Mouse (Mus musculus) lung, embryonic 16.5 days (tissue): ENCODE results near the gene Taar7e. TPM values are rescaled to one million over a fixed set of nuclear protein-coding genes. Genes with fewer than 3 reads are reported as not detected.
"Not testable (repeated sequence)": the region's sequence is repeated elsewhere in the genome, so short reads cannot be mapped to it uniquely, and the experiment has no call there.

ENCODE experiments used
- ATAC-seq: fragments of 200-750 bp; cut with Nextera tagmentation; 2 replicates; pipeline ENCODE4 v1.8.0; 2017; ENCODE audit warnings: low read depth, mild to moderate bottlenecking, moderate library complexity
- H3K27ac ChIP-seq: fragments of 300-500 bp; sonication (generic); 2 replicates; pipeline ENCODE4 v1.5.1; 2014; ENCODE audit warnings: mild to moderate bottlenecking, control low read depth, low read length
- H3K27me3 ChIP-seq: fragments of 300-500 bp; sonication (generic); 2 replicates; pipeline ENCODE4 v1.6.1; 2014; ENCODE audit warnings: low read depth, low read length, mixed read lengths; ENCODE audit not compliant: control insufficient read depth, insufficient read depth
- H3K36me3 ChIP-seq: fragments of 300-500 bp; sonication (generic); 2 replicates; pipeline ENCODE4 v1.6.1; 2014; ENCODE audit warnings: low read length; ENCODE audit not compliant: control insufficient read depth, insufficient read depth
- H3K4me1 ChIP-seq: fragments of 300-500 bp; sonication (generic); replicated peaks from 2 replicates; pipeline ENCODE4 v1.6.1; 2014; ENCODE audit warnings: low read length, mixed read lengths; ENCODE audit not compliant: control insufficient read depth, insufficient read depth
- H3K4me2 ChIP-seq: fragments of 300-500 bp; sonication (generic); 2 replicates; pipeline ENCODE4 v1.6.1; 2014; ENCODE audit warnings: low read depth, low read length, control low read depth
- H3K4me3 ChIP-seq: fragments of 300-500 bp; sonication (generic); 2 replicates; pipeline ENCODE4 v1.5.1; 2014; ENCODE audit warnings: mild to moderate bottlenecking, low read length, control low read depth
- H3K9ac ChIP-seq: fragments of 300-500 bp; sonication (generic); 2 replicates; pipeline ENCODE4 v1.6.1; 2014; ENCODE audit warnings: low read length, control low read depth
- H3K9me3 ChIP-seq: fragments of 300-500 bp; sonication (generic); 2 replicates; pipeline ENCODE4 v1.6.1; 2016; ENCODE audit warnings: low read length; ENCODE audit not compliant: control insufficient read depth
- WGBS: fragments of 180-500 bp; shearing (Covaris S2); extraction: QIAGEN DNeasy Blood & Tissue Kit; methylation state at CpG from one replicate; pipeline ENCODE4 v1.1.7; 2014; 5-methylcytosine and 5-hydroxymethylcytosine counted together
- polyA plus RNA-seq: library from polyadenylated mRNA; unstranded; fragments of >200 nt; fragmentation: Nextera tagmentation; extraction: Ambion mirVana; gene quantifications from 2 replicates; pipeline ENCODE4 v1.2.1, GENCODE M21; 2015

The Taar7e gene
- polyA plus RNA-seq, 1 experiment from 2014 or later = not detected

DNA sequence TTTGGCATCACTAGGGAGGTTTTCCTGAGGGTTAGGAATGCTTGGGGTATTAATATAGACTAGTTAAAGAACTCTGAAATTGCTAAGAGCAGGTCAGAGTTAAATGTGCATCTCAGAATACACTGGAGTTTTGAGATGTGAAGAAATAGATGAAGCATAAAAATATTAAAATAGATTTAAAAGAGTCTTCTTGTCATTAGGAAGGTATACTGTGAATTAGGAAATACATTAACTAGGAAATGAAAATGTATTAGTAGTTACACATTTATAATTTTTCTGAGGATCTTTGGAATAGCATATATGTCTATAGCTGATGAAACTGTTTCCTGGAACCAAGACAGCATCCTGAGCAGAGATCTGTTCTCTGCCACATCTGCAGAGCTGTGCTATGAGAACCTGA, 11.8 kb downstream of the Taar7e start, which contains the start of gene Taar7f:
Gene Taar7f (plus strand): TSS at position 301 of the 400 bp plus-strand sequence.
- H3K36me3 ChIP-seq = no peaks in the 10 kb centered on the region
- no peak for ATAC-seq
- no peaks in the 10 kb centered on the region for H3K27me3 ChIP-seq
- no peaks in the 10 kb centered on the region for H3K4me1 ChIP-seq
- no peak within 1 kb of the TSS for H3K27ac ChIP-seq
- no peaks in the 10 kb centered on the region for H3K9me3 ChIP-seq
- H3K4me2 ChIP-seq = no peak within 1 kb of the TSS
- no peak within 1 kb of the TSS for H3K9ac ChIP-seq
- H3K4me3 ChIP-seq = no peak within 1 kb of the TSS

DNA sequence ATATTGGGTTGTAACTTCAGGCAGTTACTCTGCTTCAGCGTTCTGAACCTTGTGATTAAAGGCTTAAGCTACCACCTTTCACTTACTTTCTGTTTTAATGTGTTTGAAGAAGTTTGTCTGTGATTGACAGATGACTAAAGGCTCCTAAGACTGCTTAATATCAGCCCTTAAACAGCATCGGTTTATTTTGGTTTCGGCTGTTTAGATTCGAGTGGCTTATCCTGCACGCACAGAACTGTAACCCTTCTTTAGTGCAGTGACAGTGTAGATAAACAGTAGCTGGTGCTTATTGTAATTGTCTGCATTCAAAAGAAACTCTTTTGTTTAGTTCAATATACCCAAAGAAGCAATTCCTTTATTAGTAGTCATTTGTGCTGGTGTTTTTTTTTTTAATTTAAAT, 14.6 kb downstream of the Taar7e start:
- no peak overlapping the region for H3K4me2 ChIP-seq
- H3K27me3 ChIP-seq = no peaks in the 10 kb centered on the region
- H3K36me3 ChIP-seq = no peaks in the 10 kb centered on the region
- 36% methylated on average over 5 of the region's 5 CpGs for WGBS
- ATAC-seq = no peak
- H3K27ac ChIP-seq = no peak overlapping the region
- no peaks in the 10 kb centered on the region for H3K9me3 ChIP-seq
- H3K4me3 ChIP-seq = no peak overlapping the region
- H3K4me1 ChIP-seq = no peaks in the 10 kb centered on the region
- H3K9ac ChIP-seq = no peak overlapping the region

DNA sequence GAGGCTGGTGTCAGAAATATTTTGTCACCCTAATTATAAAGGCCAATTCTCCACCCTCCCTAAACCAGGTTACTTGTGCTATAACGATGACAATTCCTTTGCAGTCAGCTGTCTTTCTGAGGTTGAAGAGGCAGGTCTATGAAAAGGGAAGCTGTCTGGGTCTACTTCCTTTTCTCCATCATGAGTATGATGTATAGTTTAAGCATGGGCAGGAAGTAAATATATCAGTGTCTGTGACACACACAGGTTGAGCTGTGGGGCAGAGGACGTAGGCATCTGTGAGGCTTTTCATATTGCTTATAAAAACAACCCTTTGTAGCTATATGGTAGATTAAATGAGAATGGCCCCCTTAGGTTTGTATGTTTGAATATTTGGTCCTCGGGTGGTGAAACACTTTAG, 21.6 kb downstream of the Taar7e start:
- Histone ChIP-seq H3K4me1 (no peaks in the 10 kb centered on the region), H3K4me2 (no peak overlapping the region), H3K9ac (no peak overlapping the region), H3K9me3 (no peaks in the 10 kb centered on the region), H3K4me3 (no peak overlapping the region), H3K27ac (no peak overlapping the region), H3K36me3 (no peaks in the 10 kb centered on the region), H3K27me3 (no peaks in the 10 kb centered on the region)
- 66% methylated on average over 3 of the region's 3 CpGs for WGBS
- ATAC-seq = no peak

DNA sequence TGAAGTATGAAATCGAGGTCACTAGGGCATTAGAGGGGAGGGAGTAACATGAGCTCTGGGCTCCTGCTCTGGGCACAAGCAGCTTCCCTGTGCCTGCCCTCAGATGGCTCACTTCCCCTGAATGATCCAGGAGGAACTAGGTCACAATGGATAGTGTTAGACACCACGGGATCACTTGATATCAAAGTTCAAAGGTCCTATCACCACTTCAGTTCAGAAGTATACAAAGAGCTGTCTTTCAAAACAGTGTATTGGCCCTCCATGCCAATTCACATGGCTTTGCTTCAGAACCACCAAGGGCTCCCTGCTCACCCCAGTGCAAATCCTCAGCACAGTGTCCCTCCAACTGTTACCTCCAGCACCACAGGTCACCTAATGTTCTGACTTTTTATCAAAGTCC, 37.3 kb downstream of the Taar7e start:
- not testable (repeated sequence) for ATAC-seq, H3K4me1 ChIP-seq, H3K4me2 ChIP-seq, H3K9me3 ChIP-seq, H3K4me3 ChIP-seq, H3K27me3 ChIP-seq, H3K9ac ChIP-seq, H3K36me3 ChIP-seq, H3K27ac ChIP-seq
- 26% methylated on average over 2 of the region's 2 CpGs for WGBS

DNA sequence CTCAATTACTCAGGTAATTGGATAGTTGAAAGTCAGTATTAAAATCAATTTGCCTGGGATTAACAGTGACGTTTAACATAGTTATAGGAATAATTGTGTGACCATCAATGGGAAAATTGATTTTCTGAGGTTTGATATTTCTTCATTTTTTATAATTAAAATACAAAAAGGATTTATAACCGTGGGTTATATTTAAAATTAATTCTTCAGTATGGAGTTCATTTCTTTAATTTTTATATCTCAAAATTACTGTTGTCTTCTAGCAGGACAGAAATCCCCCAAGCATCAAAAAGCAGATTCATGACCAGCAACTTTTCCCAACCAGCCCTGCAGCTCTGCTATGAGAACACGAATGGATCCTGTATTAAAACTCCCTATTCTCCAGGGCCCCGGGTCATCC, 38.8 kb downstream of the Taar7e start, which contains the start of gene Taar8a:
Gene Taar8a (plus strand): TSS at position 301 of the 400 bp plus-strand sequence.
- ATAC-seq, H3K4me3 ChIP-seq, H3K9ac ChIP-seq, H3K4me1 ChIP-seq, H3K9me3 ChIP-seq, H3K36me3 ChIP-seq, H3K4me2 ChIP-seq, H3K27me3 ChIP-seq, H3K27ac ChIP-seq: not testable (repeated sequence)
- 84% methylated on average over 2 of the region's 4 CpGs for WGBS

DNA sequence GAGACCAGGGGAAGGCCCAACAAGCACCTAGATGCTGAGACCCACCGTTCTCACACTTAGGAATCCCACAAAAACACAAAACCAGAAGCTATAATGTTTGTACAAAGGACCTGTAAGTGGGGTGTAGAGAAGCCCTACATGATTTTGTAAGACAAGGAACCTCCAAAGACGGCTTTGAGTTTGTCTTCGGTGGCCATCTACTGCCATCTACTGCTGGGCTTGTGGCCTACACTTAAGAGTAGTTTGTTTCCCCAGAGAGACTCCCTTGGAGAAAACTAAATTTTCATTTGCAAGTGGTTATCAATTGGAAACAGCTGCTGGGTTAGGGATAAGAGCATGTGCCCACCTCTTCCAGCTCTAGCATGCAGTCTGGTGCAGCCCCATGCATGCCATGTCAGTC, 42.8 kb downstream of the Taar7e start:
- 26% methylated on average over 3 of the region's 3 CpGs for WGBS
- H3K4me1 ChIP-seq = no peaks in the 10 kb centered on the region

DNA sequence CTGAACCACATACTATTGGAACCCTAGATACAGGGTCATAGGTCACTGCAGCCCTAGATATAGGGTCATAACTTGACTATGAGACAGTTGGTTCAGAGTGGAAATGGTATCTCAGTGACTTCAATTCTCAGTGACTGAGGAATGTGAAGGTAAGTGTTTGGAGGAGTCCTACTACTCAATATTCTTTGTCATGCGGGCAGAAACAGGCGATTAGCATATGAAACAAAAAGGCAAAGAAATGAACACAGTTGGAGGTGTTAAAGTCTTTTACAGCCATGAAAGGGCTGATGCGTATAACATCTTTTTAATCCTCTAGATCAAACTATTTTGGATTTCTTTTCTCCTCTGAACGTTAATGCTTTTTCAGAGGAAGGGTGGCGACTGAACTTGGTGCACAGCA, 48.5 kb downstream of the Taar7e start:
- H3K4me3 ChIP-seq = no peak overlapping the region
- no peaks in the 10 kb centered on the region for H3K9me3 ChIP-seq
- no peak overlapping the region for H3K27ac ChIP-seq
- H3K4me1 ChIP-seq = 0 out of 2 replicates have a peak, but pooled peaks cover 4% of the 10 kb centered on the region
- no peak for ATAC-seq
- no peak overlapping the region for H3K4me2 ChIP-seq
- H3K27me3 ChIP-seq = no peaks in the 10 kb centered on the region
- no peaks in the 10 kb centered on the region for H3K36me3 ChIP-seq
- no peak overlapping the region for H3K9ac ChIP-seq
- 61% methylated on average over 5 of the region's 5 CpGs for WGBS

More for the DNA sequence above, 42.8 kb downstream of the Taar7e start:
- H3K27ac ChIP-seq = no peak overlapping the region
- H3K36me3 ChIP-seq = no peaks in the 10 kb centered on the region
- no peaks in the 10 kb centered on the region for H3K27me3 ChIP-seq
- no peak overlapping the region for H3K4me3 ChIP-seq
- H3K4me2 ChIP-seq = no peak overlapping the region
- H3K9ac ChIP-seq = no peak overlapping the region
- ATAC-seq = no peak
- H3K9me3 ChIP-seq = no peaks in the 10 kb centered on the region

DNA sequence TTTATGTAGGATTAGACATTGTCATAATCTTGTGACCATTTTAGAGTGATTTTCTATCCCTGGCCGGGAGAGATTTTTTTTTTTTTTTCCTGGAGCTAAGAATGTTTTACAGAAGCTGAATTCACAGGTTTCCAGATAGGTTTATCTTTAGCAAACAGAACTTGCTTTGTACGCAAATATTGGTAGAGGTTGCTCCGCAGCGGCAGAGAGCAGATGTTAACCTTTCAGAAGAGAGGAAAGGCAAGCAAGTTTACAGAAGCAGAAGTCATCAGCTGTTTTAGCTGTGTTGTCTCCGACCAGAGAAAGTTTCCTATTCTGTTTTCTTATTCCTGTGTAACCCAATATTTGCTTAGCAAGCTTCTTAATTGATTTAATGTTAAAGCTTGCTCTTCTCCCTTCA, 49.1 kb downstream of the Taar7e start:
- Histone ChIP-seq H3K4me2 (no peak overlapping the region), H3K36me3 (no peaks in the 10 kb centered on the region), H3K27ac (no peak overlapping the region), H3K4me1 (0 out of 2 replicates have a peak, but pooled peaks cover 4% of the 10 kb centered on the region), H3K9ac (no peak overlapping the region), H3K4me3 (no peak overlapping the region), H3K9me3 (no peaks in the 10 kb centered on the region), H3K27me3 (no peaks in the 10 kb centered on the region)
- WGBS = 51% methylated on average over 5 of the region's 5 CpGs
- ATAC-seq = peak; percentile 43; the same call in 1 of the 2 replicates

DNA sequence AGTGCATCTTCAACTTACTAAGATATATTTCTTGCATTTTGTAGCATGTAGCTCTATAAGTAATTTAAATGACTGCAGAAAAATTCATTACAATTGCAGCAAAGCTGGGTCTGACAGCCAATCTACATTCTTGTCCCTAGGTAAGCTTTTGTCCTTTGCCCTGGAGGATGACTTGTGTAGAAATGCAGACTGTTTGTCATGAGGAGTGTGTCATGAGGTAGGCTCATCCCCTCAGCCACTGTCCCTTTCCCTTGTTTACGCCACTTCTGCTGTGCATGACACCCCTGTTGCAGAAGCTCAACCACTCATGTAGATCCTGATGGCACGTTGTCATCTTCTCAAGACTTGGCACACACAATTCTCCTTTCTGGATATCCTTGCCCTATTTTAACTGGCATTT, 49.8 kb downstream of the Taar7e start:
- no peak overlapping the region for H3K9ac ChIP-seq
- H3K4me1 ChIP-seq = 0 out of 2 replicates have a peak, but pooled peaks cover 4% of the 10 kb centered on the region
- H3K27ac ChIP-seq = no peak overlapping the region
- no peak overlapping the region for H3K4me3 ChIP-seq
- no peak overlapping the region for H3K4me2 ChIP-seq
- no peak for ATAC-seq
- H3K36me3 ChIP-seq = no peaks in the 10 kb centered on the region
- WGBS = 72% methylated on average over 2 of the region's 2 CpGs
- H3K9me3 ChIP-seq = no peaks in the 10 kb centered on the region
- H3K27me3 ChIP-seq = no peaks in the 10 kb centered on the region
